16 mouse cellular contexts compared by ENCODE assay signal in the genomic region with DNA sequence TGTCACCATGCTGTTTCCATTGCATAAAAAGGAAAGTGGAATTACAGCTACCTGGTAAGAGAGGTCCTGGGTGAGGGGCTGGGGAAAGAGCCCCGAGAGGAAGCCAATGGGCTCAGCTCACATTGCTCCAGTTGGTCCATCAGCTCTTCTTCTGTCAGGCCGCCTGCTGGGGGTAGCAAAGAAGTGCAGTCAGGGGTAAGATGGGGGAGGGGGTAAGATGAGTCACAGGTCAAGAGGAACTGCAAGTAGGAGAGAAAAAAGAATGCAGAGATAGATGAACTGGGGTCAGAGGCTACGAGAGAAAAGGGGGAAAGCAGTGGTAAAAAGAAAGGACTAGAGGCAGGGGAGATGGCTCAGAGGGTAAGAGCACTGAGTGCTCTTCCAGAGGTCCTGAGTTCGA. TPM values are rescaled to one million over a fixed set of nuclear protein-coding genes. Genes with fewer than 3 reads are reported as not detected.
DNase-seq lines count a peak whose midpoint lies in the region; ATAC-seq and TF ChIP-seq lines count a peak whose summit lies in the region.
"Had no signal": no experiment of that assay in that cellular context is flagged by ENCODE, and none has a peak within 500 bp of the region (broad histone marks: within the 10 kb centered on the region; RNA-seq: fewer than 3 reads in every experiment).

No protein-coding gene starts in this region.

- H3K4me2 ChIP-seq in heart, postnatal 0 days (ENCODE audit: low read depth, low read length): no peak overlapping the region
- H3K4me2 ChIP-seq: embryonic facial prominence, embryonic 13.5 days; hindbrain, embryonic 14.5 days; midbrain, embryonic 15.5 days; neural tube, embryonic 15.5 days had no signal

- no peak for ATAC-seq in heart, postnatal 0 days (ENCODE audit: insufficient read depth, low read depth)
- no peak for ATAC-seq in erythroid progenitor cell, adult 5-6 weeks (replicated peaks; ENCODE audit: low FRiP score, poor library complexity, severe bottlenecking)
- ATAC-seq: midbrain, embryonic 15.5 days had no signal

- TF ChIP-seq CTCF in heart, postnatal 0 days (IDR thresholded peaks at IDR 0.05; ENCODE audit: low read depth): peak; percentile 24; the same call in 1 of the 2 replicates
- peak; percentile 9; the same call in 1 of the 2 replicates for TF ChIP-seq CTCF in spleen, adult 2 months (IDR thresholded peaks at IDR 0.05; ENCODE audit: extremely low read depth, insufficient read depth, insufficient read length, insufficient replicate concordance)
- peak; percentile 22; the same call in 1 of the 2 replicates for TF ChIP-seq CTCF in brain, embryonic 14.5 days (IDR thresholded peaks at IDR 0.05; ENCODE audit: borderline replicate concordance, extremely low read depth, insufficient read depth, insufficient read length)

- no peak overlapping the region for H3K9ac ChIP-seq in heart, postnatal 0 days (replicated peaks; ENCODE audit: low read depth, low read length)
- H3K9ac ChIP-seq: embryonic facial prominence, embryonic 13.5 days; hindbrain, embryonic 14.5 days; midbrain, embryonic 15.5 days; neural tube, embryonic 15.5 days had no signal

- H3K27me3 ChIP-seq in heart, postnatal 0 days (ENCODE audit: control insufficient read depth, insufficient read depth, low read length): peaks cover 32% of the 10 kb centered on the region
- H3K27me3 ChIP-seq in spleen, adult 2 months (ENCODE audit: control insufficient read depth, insufficient read depth, low read length): peaks cover under 1% of the 10 kb centered on the region

- intact Hi-C loops in heart, postnatal 14 days (cut with DNase I): no loop called here

- H3K9me3 ChIP-seq in heart, postnatal 0 days (replicated peaks; ENCODE audit: control insufficient read depth, low read length): no peaks in the 10 kb centered on the region
- H3K9me3 ChIP-seq: embryonic facial prominence, embryonic 13.5 days; midbrain, embryonic 15.5 days; neural tube, embryonic 15.5 days had no signal

- peaks cover 23% of the 10 kb centered on the region for H3K36me3 ChIP-seq in heart, postnatal 0 days (replicated peaks; ENCODE audit: control insufficient read depth, insufficient read depth, low read length)
- peaks cover 30% of the 10 kb centered on the region for H3K36me3 ChIP-seq in spleen, adult 2 months (ENCODE audit: control insufficient read depth, insufficient read depth, low read length)

- no peaks in the 10 kb centered on the region for H3K4me1 ChIP-seq in heart, postnatal 0 days (ENCODE audit: control insufficient read depth, insufficient read depth)
- 0 out of 2 replicates have a peak, but pooled peaks cover under 1% of the 10 kb centered on the region for H3K4me1 ChIP-seq in spleen, adult 2 months (ENCODE audit: control insufficient read depth, insufficient read depth, insufficient read length)

- no peak overlapping the region for H3K4me3 ChIP-seq in heart, postnatal 0 days (ENCODE audit: low read depth, low read length)
- no peak overlapping the region for H3K4me3 ChIP-seq in spleen, adult 2 months (ENCODE audit: extremely low read depth, insufficient read depth, insufficient read length)
- H3K4me3 ChIP-seq: embryonic facial prominence, embryonic 13.5 days; midbrain, embryonic 15.5 days; neural tube, embryonic 15.5 days had no signal

- no peak overlapping the region for H3K27ac ChIP-seq in heart, postnatal 0 days (ENCODE audit: low read depth)
- no peak overlapping the region for H3K27ac ChIP-seq in spleen, adult 2 months (ENCODE audit: insufficient read depth, low read length)
- H3K27ac ChIP-seq: embryonic facial prominence, embryonic 13.5 days; hindbrain, embryonic 14.5 days; midbrain, embryonic 15.5 days; neural tube, embryonic 15.5 days had no signal

- 58% methylated on average over 4 of the region's 4 CpGs for WGBS in heart, postnatal 0 days
- 46% methylated on average over 4 of the region's 4 CpGs for WGBS in spleen, adult 2 months

- no peak for TF ChIP-seq POLR2A in spleen, adult 2 months (IDR thresholded peaks at IDR 0.05; ENCODE audit: low read depth, low read length)
- no peak for TF ChIP-seq POLR2A in brain, embryonic 14.5 days (IDR thresholded peaks at IDR 0.05; ENCODE audit: borderline replicate concordance, extremely low read depth, insufficient read depth, insufficient read length, poor library complexity, severe bottlenecking)

- DNase-seq in heart, postnatal 0 days (ENCODE audit: low spot score): no peak
- no peak for DNase-seq in heart, postnatal 14 days
- no peak for DNase-seq in spleen, adult 2 months (ENCODE audit: low read depth in 1 of 2, low spot score in 2 of 2)
- DNase-seq in spleen, adult 18-20 months: no peak
- no peak for DNase-seq in brain, embryonic 14.5 days (ENCODE audit: low read depth)
- DNase-seq in yolk sac, embryonic 10.5 days (ENCODE audit: low spot score): peak; percentile 36
- no peak for DNase-seq in MN1 (ENCODE audit: low spot score)
- DNase-seq: adrenal gland, postnatal 25 days; cerebellum, adult 9-10 months; lung, adult 2 months; thymus, postnatal 14 days had no signal

- TF ChIP-seq EP300 in heart, postnatal 0 days (IDR thresholded peaks at IDR 0.05; ENCODE audit: low read depth): no peak

RNA-seq across cellular contexts. Expression of a gene that starts 5.1 kb away (rescaled TPM):
- 150 TPM in 2 replicates for total RNA-seq in heart, postnatal 0 days (2014; rRNA removed; ENCODE audit: low replicate concordance)
- 56.9 and 61.7 TPM in 2 replicates for polyA plus RNA-seq in heart, postnatal 0 days (2015; fragmentation: Nextera tagmentation; extraction: Ambion mirVana)
- 100 to 1,000 TPM; 354 to 358 TPM for total RNA-seq in heart, postnatal 14 days (2021)
- 157 and 164 TPM in 2 replicates for polyA plus RNA-seq in spleen, adult 2 months (2012; rRNA removed)
- 24.3 and 24.4 TPM in 2 replicates for polyA plus RNA-seq in brain, embryonic 14.5 days (2012; rRNA removed)
- not detected in 2 replicates for total RNA-seq in erythroid progenitor cell, adult 5-6 weeks (2015; ENCODE audit: low replicate concordance)
- total RNA-seq in erythroid progenitor cell, adult 5-6 weeks (2017; ENCODE audit: low replicate concordance): 0.61 TPM in 1 of 2 replicates, not detected in the other

RNA-seq across cellular contexts. Expression of a gene that starts 13.2 kb away (rescaled TPM):
- total RNA-seq in heart, postnatal 0 days (2014; rRNA removed; ENCODE audit: low replicate concordance): 16.7 and 21.0 TPM in 2 replicates
- 14.2 and 18.3 TPM in 2 replicates for polyA plus RNA-seq in heart, postnatal 0 days (2015; fragmentation: Nextera tagmentation; extraction: Ambion mirVana)
- 1 to 10 TPM; 8.6 to 9.7 TPM for total RNA-seq in heart, postnatal 14 days (2021)
- polyA plus RNA-seq in spleen, adult 2 months (2012; rRNA removed): 130 and 166 TPM in 2 replicates
- polyA plus RNA-seq in brain, embryonic 14.5 days (2012; rRNA removed): 142 and 232 TPM in 2 replicates
- 11.5 and 20.5 TPM in 2 replicates for total RNA-seq in erythroid progenitor cell, adult 5-6 weeks (2015; ENCODE audit: low replicate concordance)
- total RNA-seq in erythroid progenitor cell, adult 5-6 weeks (2017; ENCODE audit: low replicate concordance): 4.7 and 5.1 TPM in 2 replicates

RNA-seq across cellular contexts. Expression of a gene that starts 14.6 kb away (rescaled TPM):
- 2.0 TPM in 1 of 2 replicates, not detected in the other for total RNA-seq in heart, postnatal 0 days (2014; rRNA removed; ENCODE audit: low replicate concordance)
- polyA plus RNA-seq in heart, postnatal 0 days (2015; fragmentation: Nextera tagmentation; extraction: Ambion mirVana): 0.46 TPM in 1 of 2 replicates, not detected in the other
- under 1 TPM in 1 of 2 experiments, not detected in 1; 0.76 TPM for total RNA-seq in heart, postnatal 14 days (2021)
- 0.47 and 0.54 TPM in 2 replicates for polyA plus RNA-seq in spleen, adult 2 months (2012; rRNA removed)
- 0.20 TPM in 1 of 2 replicates, not detected in the other for polyA plus RNA-seq in brain, embryonic 14.5 days (2012; rRNA removed)
- 8.0 TPM in 1 of 2 replicates, not detected in the other for total RNA-seq in erythroid progenitor cell, adult 5-6 weeks (2015; ENCODE audit: low replicate concordance)
- not detected in 2 replicates for total RNA-seq in erythroid progenitor cell, adult 5-6 weeks (2017; ENCODE audit: low replicate concordance)
- polyA plus RNA-seq: embryonic facial prominence, embryonic 13.5 days; hindbrain, embryonic 14.5 days; lung, adult 2 months; midbrain, embryonic 15.5 days; neural tube, embryonic 15.5 days had no signal

Comparison
In these comparisons a context has a peak if more than half of its experiments do, and no peak if none do; other contexts are left out.
1. RNA of a gene that starts 5.1 kb away (total RNA-seq): 354 to 358 TPM in heart, postnatal 14 days and 150 TPM in heart, postnatal 0 days; 0.61 TPM in erythroid progenitor cell, adult 5-6 weeks; every median in the first group is over 10 times any median in the second.
2. Peak in every context shown above with its lines, with median percentiles within 50 percentile points of each other: CTCF ChIP-seq.